Mouse (Mus musculus) stomach, postnatal 0 days (tissue): ENCODE measurements around the gene Serinc2.

Experiments
- CTCF ChIP-seq: IDR thresholded peaks from 2 replicates; pipeline ENCODE4 v1.5.1; 2016; ENCODE audit warnings: antibody characterized with exemption, low read depth, mild to moderate bottlenecking, moderate library complexity
- EP300 ChIP-seq: optimal IDR thresholded peaks from 2 replicates; pipeline ENCODE3; 2016; ENCODE audit warnings: antibody characterized with exemption

DNA sequence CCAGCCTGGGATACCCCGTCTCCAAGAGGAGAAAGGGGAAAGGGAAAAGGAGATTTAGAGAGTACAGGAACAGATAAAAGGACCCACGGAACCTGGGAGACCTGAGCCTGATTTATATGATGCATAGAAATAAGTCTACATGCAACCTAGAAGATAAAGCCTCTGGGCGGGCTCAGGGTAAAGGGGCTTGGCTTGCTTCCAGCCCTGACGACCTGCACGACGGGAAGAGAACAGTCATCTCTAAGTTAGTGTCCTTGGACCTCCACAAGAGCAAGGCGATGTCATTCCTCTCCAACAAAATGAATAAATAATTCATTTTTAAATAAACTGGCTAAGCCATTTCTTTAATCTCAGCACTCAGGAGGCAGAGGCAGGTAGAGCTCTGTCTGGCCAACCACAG, 43.6 kb upstream of the Serinc2 start:
- TF ChIP-seq CTCF (no peak), EP300 (no peak)
